Mouse (Mus musculus): ENCODE results near the gene Cadm4. TPM values are rescaled to one million over a fixed set of nuclear protein-coding genes. Genes with fewer than 3 reads are reported as not detected.

The Cadm4 gene
- 1 to 10 TPM; 3.1 to 4.7 (median 4.1) TPM for total RNA-seq (2022)

DNA sequence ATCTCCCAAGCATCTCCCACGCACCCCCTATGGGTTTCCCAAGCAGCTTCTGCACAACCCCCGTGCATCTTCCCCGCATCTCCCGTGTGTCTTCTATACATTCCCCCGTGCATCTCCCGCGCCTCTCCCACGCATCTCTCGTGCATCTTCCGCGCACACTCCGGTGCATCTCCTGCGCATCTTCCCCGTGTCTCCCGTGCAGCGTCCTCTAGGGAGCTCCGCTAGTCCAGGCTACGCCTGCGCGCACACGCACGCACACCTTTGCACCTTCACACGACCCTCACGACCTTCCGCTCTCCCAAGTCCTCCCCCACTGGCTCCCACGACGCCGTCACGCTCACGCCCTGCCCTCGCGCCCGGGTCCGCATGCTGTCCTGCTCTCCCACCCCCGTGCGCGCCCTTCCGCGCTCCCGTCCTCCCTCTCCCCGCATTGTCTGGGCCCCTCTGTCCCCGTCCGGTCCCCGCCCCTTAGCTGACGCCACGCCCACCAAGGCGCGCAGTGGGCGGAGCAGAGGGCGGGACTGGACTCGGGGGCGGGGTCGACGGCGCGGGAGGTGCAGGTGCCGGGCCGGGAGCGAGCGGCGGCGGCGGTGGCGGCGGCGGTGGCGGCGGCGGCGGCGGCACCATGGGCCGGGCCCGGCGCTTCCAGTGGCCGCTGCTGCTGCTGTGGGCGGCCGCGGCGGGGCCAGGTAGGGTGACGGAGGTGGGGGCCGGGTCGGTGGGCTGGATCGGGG lies at the start of gene Cadm4:
Gene Cadm4, plus strand, starts transcription at position 550 of the 734 bp plus-strand sequence.
- DNase-seq, result peak; percentile 60

DNA sequence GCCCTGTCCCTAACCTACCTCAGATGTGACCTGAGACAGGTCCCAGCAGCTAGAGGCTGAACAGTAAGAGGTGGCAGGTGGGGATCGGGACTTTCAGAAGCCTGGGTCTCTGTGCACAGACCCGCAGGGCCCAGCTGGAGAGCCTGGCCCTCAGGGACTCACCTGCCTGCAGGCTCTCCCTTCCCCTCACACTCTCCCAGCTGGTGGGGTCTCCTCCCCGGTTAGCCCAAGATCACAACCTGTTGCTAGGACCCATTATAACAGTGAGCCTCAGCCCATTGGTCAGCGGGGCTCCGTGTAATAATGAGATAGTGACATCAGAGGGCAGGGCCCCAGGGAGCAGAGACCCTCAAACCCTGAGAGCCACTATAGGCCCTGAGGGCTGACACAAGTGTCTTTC lies 46.5 kb upstream of the Cadm4 start:
- no peak for DNase-seq

GRCm38 (mm10) chr7:24437981-24438380 lies 43.8 kb upstream of the Cadm4 start:
- DNase-seq, result no peak

DNA sequence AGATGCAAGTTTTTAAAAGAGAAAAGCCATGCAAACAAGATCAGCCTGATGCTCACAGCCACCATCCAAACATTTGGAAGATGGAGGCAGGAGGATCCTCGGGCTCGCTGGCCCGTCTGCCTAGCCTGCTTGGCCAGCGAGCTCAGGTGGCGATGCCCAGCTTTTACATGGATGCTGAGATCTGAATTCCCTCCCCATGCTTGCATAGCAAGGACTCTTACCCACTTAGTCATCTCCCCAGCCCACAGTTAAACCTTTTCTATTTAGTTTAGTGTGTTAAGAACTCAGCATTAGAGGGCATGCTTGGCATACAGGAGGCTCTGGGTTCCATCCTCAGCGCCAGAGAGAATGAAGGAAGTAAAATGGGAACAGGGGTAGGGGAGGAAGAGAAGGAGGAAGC lies 42.6 kb upstream of the Cadm4 start:
- DNase-seq, result no peak

GRCm38 (mm10) chr7:24439891-24440290 lies 41.9 kb upstream of the Cadm4 start:
- DNase-seq, result no peak

DNA sequence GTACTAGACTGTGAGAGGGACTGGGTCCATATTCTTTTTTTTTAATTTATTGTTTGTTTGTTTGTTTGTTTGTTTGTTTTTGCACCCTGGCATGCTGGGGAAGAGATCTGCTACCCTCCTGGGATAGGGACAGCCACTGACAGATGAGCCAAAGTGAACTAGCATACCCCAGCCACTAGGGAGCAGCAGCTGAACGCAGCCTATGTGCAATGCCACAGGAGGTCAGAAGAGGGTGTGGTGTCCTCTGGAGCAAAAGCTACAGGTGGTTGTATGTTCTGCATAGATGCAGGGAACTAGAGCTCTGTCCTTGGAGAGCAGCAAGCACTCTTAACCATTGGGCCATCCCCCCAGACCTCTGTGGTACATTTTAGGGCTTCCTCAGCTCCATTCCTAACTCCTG lies 40.0 kb upstream of the Cadm4 start:
- DNase-seq, result peak; percentile 58

- no peak for DNase-seq
These were observed 39.5 kb upstream of the Cadm4 start for GRCm38 (mm10) chr7:24442313-24442712.

GRCm38 (mm10) chr7:24445266-24445926 lies 36.4 kb upstream of the Cadm4 start:
- no peak for DNase-seq

GRCm38 (mm10) chr7:24446697-24447340 lies 35.0 kb upstream of the Cadm4 start:
- DNase-seq, result no peak

DNA sequence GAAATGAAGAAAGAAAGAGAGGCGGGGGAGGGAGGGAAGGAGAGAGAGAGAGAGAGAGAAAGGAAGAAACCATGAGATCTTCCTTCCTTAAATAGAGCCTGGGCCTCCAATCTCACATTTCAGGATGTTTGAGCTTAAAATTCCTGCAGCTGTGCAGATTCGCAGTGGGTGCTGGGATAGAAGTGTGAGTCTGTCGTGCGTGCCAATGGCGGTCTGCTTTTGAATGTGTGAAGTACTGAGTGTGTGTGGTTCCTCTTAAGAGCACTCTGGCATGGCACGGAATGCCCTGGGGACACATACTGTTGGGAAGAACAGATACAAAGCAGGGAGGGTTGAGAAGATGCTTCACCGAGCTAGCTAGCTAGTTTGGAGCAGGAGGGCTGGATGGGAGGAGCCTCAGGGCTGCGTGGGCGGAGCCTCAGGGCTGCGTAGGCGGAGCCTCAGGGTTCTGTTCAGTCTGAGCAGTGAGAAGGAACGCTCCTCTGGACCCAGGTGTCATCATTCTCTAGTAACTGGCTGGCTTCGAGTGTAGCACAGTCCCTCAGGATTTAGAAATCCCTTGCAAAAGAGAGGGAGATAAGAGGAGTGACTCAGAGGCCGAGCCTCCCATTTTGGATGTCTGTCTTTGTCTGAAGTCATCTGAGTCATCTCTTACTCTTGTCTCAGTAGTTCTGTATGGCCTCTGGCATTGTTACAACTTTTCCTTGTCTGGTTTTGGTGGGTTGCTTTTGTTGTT lies 32.9 kb upstream of the Cadm4 start:
- DNase-seq, result peak; percentile 53

DNA sequence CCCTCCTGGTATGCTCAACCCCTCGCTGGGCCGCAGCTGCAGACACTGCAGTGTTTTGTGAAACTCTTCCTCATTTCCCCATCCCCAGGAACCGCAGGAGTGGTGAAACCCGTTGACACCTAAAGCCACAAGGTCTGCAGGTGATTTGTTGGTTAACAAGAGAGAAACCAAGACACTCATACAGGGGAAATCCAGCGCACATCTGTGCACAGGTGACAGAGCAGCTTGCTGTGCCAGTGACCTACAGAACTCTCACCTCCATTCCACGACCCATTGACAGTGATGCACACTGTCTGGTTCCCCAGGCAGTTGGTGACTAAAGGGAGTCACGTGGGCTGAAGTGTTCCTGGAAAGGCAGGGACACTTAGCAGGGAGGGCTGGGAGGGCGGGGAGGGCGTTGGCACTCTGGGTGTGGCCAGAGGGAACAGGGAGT lies 31.2 kb upstream of the Cadm4 start:
- DNase-seq, result no peak

DNA sequence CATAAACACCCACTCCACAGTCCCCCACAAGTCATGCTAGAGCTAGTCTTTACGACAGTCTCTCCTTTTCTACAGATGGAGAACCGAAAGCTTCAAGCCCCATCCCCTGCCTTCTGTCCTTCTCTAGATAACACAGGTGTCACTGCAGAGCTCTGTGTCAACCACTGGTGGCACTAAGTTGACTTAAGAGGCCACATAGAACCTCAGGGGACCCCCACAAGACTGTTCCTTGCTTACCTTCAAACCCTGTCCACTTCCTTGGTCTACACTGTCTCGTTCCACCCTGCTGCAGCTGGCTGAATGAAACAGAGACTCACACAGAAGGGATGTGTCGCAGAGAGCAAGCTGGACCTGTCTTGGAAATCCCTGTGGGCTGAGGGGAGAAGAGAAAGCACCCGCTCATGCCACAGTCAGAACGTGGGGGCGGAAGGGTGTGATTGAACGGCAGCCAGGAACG lies 29.9 kb upstream of the Cadm4 start, which contains the start of gene Irgc1:
Gene Irgc1, minus strand, starts transcription at position 443 of the 457 bp plus-strand sequence.
- DNase-seq, result no peak

DNA sequence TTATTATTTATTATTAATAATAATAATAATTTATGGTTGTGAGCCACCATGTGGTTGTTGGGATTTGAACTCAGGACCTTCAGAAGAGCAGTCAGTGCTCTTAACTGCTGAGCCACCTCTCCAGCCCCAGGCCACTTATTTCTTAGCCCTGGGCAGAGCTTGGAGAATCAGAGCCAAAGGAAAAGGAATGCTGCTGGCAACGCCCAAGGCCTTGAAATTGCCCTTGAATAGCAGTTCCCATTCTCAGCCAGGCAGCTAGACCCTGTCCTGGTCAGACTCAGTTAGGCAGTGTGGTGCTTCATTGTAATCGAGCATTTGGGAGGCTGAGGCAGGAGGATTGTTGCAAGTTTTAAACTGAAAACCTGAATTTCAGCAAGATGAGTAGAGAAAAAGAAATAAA lies 27.6 kb upstream of the Cadm4 start:
- no peak for DNase-seq

- DNase-seq, result peak; percentile 21
These were observed 26.1 kb upstream of the Cadm4 start for GRCm38 (mm10) chr7:24455726-24456125.

- DNase-seq, result no peak
These were observed 24.0 kb upstream of the Cadm4 start for GRCm38 (mm10) chr7:24457726-24458370.

- no peak for DNase-seq
These were observed 22.4 kb upstream of the Cadm4 start for GRCm38 (mm10) chr7:24459440-24459839.

GRCm38 (mm10) chr7:24459843-24460242 lies 22.0 kb upstream of the Cadm4 start:
- DNase-seq, result no peak

- peak; percentile 75 for DNase-seq
These were observed 20.3 kb upstream of the Cadm4 start for GRCm38 (mm10) chr7:24461376-24462051.

GRCm38 (mm10) chr7:24462388-24463319 lies 19.2 kb upstream of the Cadm4 start, which contains the start of gene Plaur:
TSS of gene Plaur (plus strand) at chr7:24462484.
- DNase-seq, result peak; percentile 34

DNA sequence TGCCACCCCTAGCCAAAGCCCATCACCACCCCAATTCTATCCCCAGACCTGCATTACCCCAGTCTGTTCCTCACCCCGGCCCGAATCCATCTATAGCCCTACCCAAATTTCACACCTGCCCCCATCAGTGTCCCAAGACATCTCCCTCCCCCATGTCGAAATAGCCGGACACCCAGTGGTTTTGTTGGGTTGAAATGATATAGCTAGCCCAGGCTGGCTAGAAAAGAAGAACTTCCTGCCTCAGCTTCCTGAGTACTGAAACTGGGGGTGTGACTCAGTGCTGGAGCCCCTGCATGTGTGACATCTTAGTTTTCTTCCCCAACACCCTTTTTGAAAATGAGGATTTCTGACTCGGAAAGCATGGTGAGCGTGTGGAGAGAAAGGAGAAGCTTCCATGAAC lies 15.0 kb upstream of the Cadm4 start:
- no peak for DNase-seq
